Mouse (Mus musculus) stomach, adult 2 months (tissue): ENCODE data around the gene Sdad1. TPM values are rescaled to one million over a fixed set of nuclear protein-coding genes. Genes with fewer than 3 reads are reported as not detected.

ENCODE experiments used
- polyA plus RNA-seq: library from polyadenylated mRNA; depleted of rRNA; stranded (reverse); fragments of >200 nt; gene quantifications from 2 replicates; pipeline ENCODE4 v1.2.3, GENCODE M21; 2012; rRNA removed

The Sdad1 gene
- polyA plus RNA-seq, result 3.8 and 5.2 TPM in 2 replicates

GRCm38 (mm10) chr5:92309681-92310511 lies at the start of gene Sdad1:
TSS of gene Sdad1 (minus strand) at chr5:92310479.

GRCm38 (mm10) chr5:92348794-92349413 lies 38.6 kb upstream of the Sdad1 start, which contains the start of gene Cxcl10:
TSS of gene Cxcl10 (minus strand) at chr5:92348889.

GRCm38 (mm10) chr5:92331635-92332338 lies 21.5 kb upstream of the Sdad1 start, which contains the start of gene Art3:
TSS of gene Art3 (plus strand) at chr5:92331827.

GRCm38 (mm10) chr5:92327929-92328328 lies 17.6 kb upstream of the Sdad1 start, which contains the start of gene Cxcl9:
TSS of gene Cxcl9 (minus strand) at chr5:92328079.

GRCm38 (mm10) chr5:92277437-92278394 lies 32.6 kb downstream of the Sdad1 start, which contains the start of gene Naaa:
TSS of gene Naaa (minus strand) at chr5:92278170.

GRCm38 (mm10) chr5:92256218-92256617 lies 54.1 kb downstream of the Sdad1 start, which contains the start of gene Ppef2:
TSS of gene Ppef2 (minus strand) at chr5:92256278.

Other genes starting within 250 kb of the Sdad1 start
- gene G3bp2, start 226.8 kb downstream of the Sdad1 start, polyA plus RNA-seq, result 1.9 and 3.1 TPM in 2 replicates
- gene Uso1, start 172.5 kb downstream of the Sdad1 start, polyA plus RNA-seq, result 9.0 and 12.1 TPM in 2 replicates
- not detected in 2 replicates for gene U90926, start 95.1 kb downstream of the Sdad1 start, polyA plus RNA-seq
- gene Ppef2, start 54.2 kb downstream of the Sdad1 start, polyA plus RNA-seq, result 0.29 and 0.44 TPM in 2 replicates
- 25.8 and 39.8 TPM in 2 replicates for gene Naaa, start 32.3 kb downstream of the Sdad1 start, polyA plus RNA-seq
- 0.06 and 0.95 TPM in 2 replicates for gene Cxcl9, start 17.6 kb upstream of the Sdad1 start, polyA plus RNA-seq
- gene Art3, start 21.3 kb upstream of the Sdad1 start, polyA plus RNA-seq, result 2.6 and 3.3 TPM in 2 replicates
- 0.97 and 1.00 TPM in 2 replicates for gene Cxcl10, start 38.4 kb upstream of the Sdad1 start, polyA plus RNA-seq
- 1.9 and 2.9 TPM in 2 replicates for gene Nup54, start 124.7 kb upstream of the Sdad1 start, polyA plus RNA-seq
- 6.5 and 8.0 TPM in 2 replicates for gene Scarb2, start 196.4 kb upstream of the Sdad1 start, polyA plus RNA-seq
- gene Fam47e, start 244.6 kb upstream of the Sdad1 start, polyA plus RNA-seq, result not detected in 2 replicates